Mouse (Mus musculus) megakaryocyte, embryonic 14.5 days (primary cell): Measurements from ENCODE around the gene Gramd1b.

Experiments
- FLI1 ChIP-seq: IDR thresholded peaks from 2 replicates; pipeline ENCODE4 v1.6.1; 2012; ENCODE audit warnings: low read length, inconsistent platforms, mixed read lengths
- GATA1 ChIP-seq: IDR thresholded peaks from 3 replicates; pipeline ENCODE4 v1.6.1; 2012; ENCODE audit warnings: mixed read lengths, low read length, inconsistent platforms, borderline replicate concordance

- TF ChIP-seq GATA1 (no peak), FLI1 (no peak)
Observed at GRCm38 (mm10) chr9:40384781-40385180, 146.4 kb downstream of the Gramd1b start.
